9 mouse cellular contexts compared by ENCODE assay signal in the genomic region with DNA sequence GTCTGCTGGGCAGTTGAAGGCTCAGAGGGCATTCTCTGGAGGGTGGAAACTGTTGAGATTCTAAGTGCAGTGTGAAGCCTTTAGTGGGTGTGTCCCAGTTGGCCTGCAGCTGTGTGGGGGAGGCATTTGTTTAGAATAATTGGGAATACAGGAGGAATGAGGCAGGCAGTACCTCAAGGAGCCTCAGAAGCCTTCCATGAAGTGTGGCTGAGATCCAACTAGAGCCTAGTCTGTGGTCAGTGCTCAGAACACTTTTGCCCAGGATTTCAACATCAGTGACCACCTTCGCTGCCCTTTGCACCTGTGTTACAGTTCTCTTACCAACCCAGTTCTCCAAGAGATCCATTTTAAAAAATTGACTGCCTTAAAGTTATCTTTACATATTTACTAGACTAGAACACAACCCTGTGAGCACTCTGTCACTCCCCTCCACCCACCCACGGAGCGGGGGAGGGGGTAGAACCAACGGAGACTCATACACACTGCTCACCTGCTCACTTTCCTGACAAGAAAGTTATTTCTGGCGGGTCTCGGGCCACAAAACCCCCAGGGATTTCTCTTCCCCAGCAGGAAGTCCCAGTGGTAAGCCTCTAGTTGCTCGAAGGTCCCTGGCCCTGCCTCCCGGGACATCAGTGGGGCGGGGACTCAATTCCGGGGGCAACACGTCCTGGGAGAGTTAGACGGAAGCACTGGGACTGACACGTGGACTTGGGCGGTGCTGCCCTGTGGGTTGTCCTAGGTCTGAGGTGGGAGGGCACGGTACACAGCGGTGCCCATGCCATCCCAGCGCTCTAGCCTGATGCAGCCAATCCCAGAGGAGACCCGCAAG. TPM values are rescaled to one million over a fixed set of nuclear protein-coding genes. Genes with fewer than 3 reads are reported as not detected.
DNase-seq lines count a peak whose midpoint lies in the region; ATAC-seq and TF ChIP-seq lines count a peak whose summit lies in the region.
"Had no signal": no experiment of that assay in that cellular context is flagged by ENCODE, and none has a peak within 500 bp of the region (broad histone marks: within the 10 kb centered on the region; RNA-seq: fewer than 3 reads in every experiment).

A gene (plus strand): TSS at position 679 of the 829 bp plus-strand sequence.

- peaks cover 10% of the 10 kb centered on the region for H3K4me1 ChIP-seq in bone marrow, adult 2 months (ENCODE audit: control insufficient read depth, insufficient read depth, low read length)
- peaks cover 15% of the 10 kb centered on the region for H3K4me1 ChIP-seq in heart, embryonic 13.5 days
- H3K4me1 ChIP-seq in kidney, embryonic 16.5 days (ENCODE audit: insufficient read depth, low read length), result peaks cover 17% of the 10 kb centered on the region
- H3K4me1 ChIP-seq in cerebellum, adult 2 months (ENCODE audit: control insufficient read depth, insufficient read depth, low read length), result no peaks in the 10 kb centered on the region; the same call in 1 of the 2 replicates

- no peaks in the 10 kb centered on the region for H3K9me3 ChIP-seq in heart, embryonic 13.5 days
- H3K9me3 ChIP-seq in kidney, embryonic 16.5 days (ENCODE audit: low read length), result no peaks in the 10 kb centered on the region

- H3K9ac ChIP-seq in heart, embryonic 13.5 days, result peak within 1 kb of the TSS; percentile 63
- peak within 1 kb of the TSS; percentile 44 for H3K9ac ChIP-seq in kidney, embryonic 16.5 days (replicated peaks; ENCODE audit: low read length)

- peak within 1 kb of the TSS; percentile 11; the same call in 1 of the 2 replicates for H3K4me3 ChIP-seq in layer of hippocampus, adult 2 months
- peak within 1 kb of the TSS; percentile 57 for H3K4me3 ChIP-seq in bone marrow, adult 2 months (replicated peaks; ENCODE audit: control insufficient read depth, low read depth, low read length)
- H3K4me3 ChIP-seq in heart, embryonic 13.5 days, result peak within 1 kb of the TSS; percentile 35
- H3K4me3 ChIP-seq in kidney, embryonic 16.5 days (ENCODE audit: low read length), result peak within 1 kb of the TSS; percentile 33
- no peak within 1 kb of the TSS for H3K4me3 ChIP-seq in cerebellum, adult 2 months (replicated peaks; ENCODE audit: insufficient read depth, low read depth, low read length)

- no peak for TF ChIP-seq CTCF in layer of hippocampus, adult 2 months (conservative IDR thresholded peaks at IDR 0.05)
- no peak for TF ChIP-seq CTCF in bone marrow, adult 2 months (IDR thresholded peaks at IDR 0.05; ENCODE audit: control insufficient read depth, insufficient read depth, low read length)
- no peak for TF ChIP-seq CTCF in cerebellum, adult 2 months (IDR thresholded peaks at IDR 0.05; ENCODE audit: borderline replicate concordance, insufficient read depth, low read depth, low read length)

- no peak within 1 kb of the TSS for H3K27ac ChIP-seq in layer of hippocampus, adult 2 months
- H3K27ac ChIP-seq in bone marrow, adult 2 months (ENCODE audit: control insufficient read depth, insufficient read depth, low read depth, low read length, poor library complexity), result peak within 1 kb of the TSS; percentile 31
- no peak within 1 kb of the TSS for H3K27ac ChIP-seq in heart, embryonic 13.5 days (replicated peaks)
- peak within 1 kb of the TSS; percentile 20; the same call in 1 of the 2 replicates for H3K27ac ChIP-seq in kidney, embryonic 16.5 days (ENCODE audit: low read length)
- H3K27ac ChIP-seq in cerebellum, adult 2 months (ENCODE audit: insufficient read depth, low read length), result no peak within 1 kb of the TSS

- DNase-seq in layer of hippocampus, adult 2 months (ENCODE audit: low spot score in 2 of 2), result no peak
- DNase-seq in layer of hippocampus, adult 18-20 months (ENCODE audit: low spot score in 2 of 2), result no peak
- DNase-seq in lung, postnatal 14 days, result peak; percentile 64
- DNase-seq in thymus, adult 18-20 months, result peak; percentile 50 to 66
- DNase-seq in cerebellum, adult 2 months, result no peak

- 4% methylated on average over 18 of the region's 18 CpGs for WGBS in bone marrow, adult 2 months
- 3% methylated on average over 18 of the region's 18 CpGs for WGBS in heart, embryonic 13.5 days
- WGBS in kidney, embryonic 16.5 days, result 5% methylated on average over 18 of the region's 18 CpGs
- 6% methylated on average over 18 of the region's 18 CpGs for WGBS in cerebellum, adult 2 months

- peak within 1 kb of the TSS; percentile 65 for H3K4me2 ChIP-seq in heart, embryonic 13.5 days
- H3K4me2 ChIP-seq in kidney, embryonic 16.5 days (replicated peaks; ENCODE audit: low read depth, low read length), result peak within 1 kb of the TSS; percentile 56

- H3K36me3 ChIP-seq in heart, embryonic 13.5 days, result peaks cover 43% of the 10 kb centered on the region
- H3K36me3 ChIP-seq in kidney, embryonic 16.5 days (ENCODE audit: insufficient read depth, low read length), result peaks cover 41% of the 10 kb centered on the region

- no peak for ATAC-seq in heart, embryonic 13.5 days (ENCODE audit: extremely low read depth, insufficient number of reproducible peaks, low FRiP score, low TSS enrichment)
- ATAC-seq in kidney, embryonic 16.5 days (ENCODE audit: low FRiP score, low TSS enrichment), result peak; percentile 87
- ATAC-seq: Patski had no signal

- peak; percentile 45; the same call in 1 of the 2 replicates for TF ChIP-seq POLR2A in bone marrow, adult 2 months (IDR thresholded peaks at IDR 0.05; ENCODE audit: borderline replicate concordance, control insufficient read depth, low read depth, low read length)
- TF ChIP-seq POLR2A in cerebellum, adult 2 months (IDR thresholded peaks at IDR 0.05; ENCODE audit: borderline replicate concordance, insufficient read depth, low read length), result no peak

- 0 out of 2 replicates have a peak, but pooled peaks cover 5% of the 10 kb centered on the region for H3K27me3 ChIP-seq in heart, embryonic 13.5 days (replicated peaks)
- H3K27me3 ChIP-seq in kidney, embryonic 16.5 days (ENCODE audit: insufficient read depth, low read length), result no peaks in the 10 kb centered on the region; the same call in 1 of the 2 replicates
- H3K27me3 ChIP-seq in cerebellum, adult 2 months (ENCODE audit: control insufficient read depth, insufficient read depth, low read length), result no peaks in the 10 kb centered on the region
- H3K27me3 ChIP-seq: Patski had no signal

RNA-seq across cellular contexts. Expression of the gene that starts here (rescaled TPM):
- under 1 TPM; 0.64 to 0.77 TPM for total RNA-seq in layer of hippocampus, adult 2 months (2021)
- under 1 TPM; 0.27 to 0.48 TPM for total RNA-seq in layer of hippocampus, adult 18-20 months (2021)
- polyA plus RNA-seq in bone marrow, adult 2 months (2011; ENCODE audit: insufficient read depth, insufficient read length, low replicate concordance, missing spikeins), result 19.4 and 35.6 TPM in 2 replicates
- 0.65 and 1.1 TPM in 2 replicates for polyA plus RNA-seq in heart, embryonic 13.5 days (2015; fragmentation: Nextera tagmentation; extraction: Ambion mirVana)
- 0.40 and 0.66 TPM in 2 replicates for polyA plus RNA-seq in kidney, embryonic 16.5 days (2015; fragmentation: Nextera tagmentation; extraction: Ambion mirVana)
- 0.70 and 1.2 TPM in 2 replicates for polyA plus RNA-seq in cerebellum, adult 2 months (2012; rRNA removed)

Comparison
In these comparisons a context has a peak if more than half of its experiments do, and no peak if none do; other contexts are left out.
1. Peak in ATAC-seq, H3K4me3 ChIP-seq, H3K27ac ChIP-seq, H3K9ac ChIP-seq and H3K4me2 ChIP-seq in kidney, embryonic 16.5 days; RNA of the gene not detected or under 1 TPM.
2. DNase-seq: peak in lung, postnatal 14 days (single experiment) and thymus, adult 18-20 months (2 of 2); none in layer of hippocampus, adult 2 months (0 of 2), layer of hippocampus, adult 18-20 months (0 of 2) and cerebellum, adult 2 months (0 of 2).